Mouse (Mus musculus): Measurements from ENCODE around the gene Nhlh1.

The Nhlh1 gene

GRCm38 (mm10) chr1:172062101-172062500 is 4.7 kb upstream of the Nhlh1 start:
- CTCF ChIA-PET, result interaction anchor here in 2 of 4 experiments (0.6 kb wide), 2 partner anchors 68 to 125 kb away, joined by 3 read pairs; no protein-coding TSS in a partner anchor

GRCm38 (mm10) chr1:172061217-172061616 is 3.8 kb upstream of the Nhlh1 start:
- POLR2A ChIA-PET, result interaction anchor here in 3 of 4 experiments (0.6 to 3.5 kb wide), 24 partner anchors 8 to 315 kb away, joined by 3 to 19 read pairs (median 4); partner anchors contain the start of genes Copa (in 2 of the 3), Ncstn (in 2 of the 3), Casq1 (in 1 of the 3) and Pea15a (in 1 of the 3)
- CTCF ChIA-PET, result interaction anchor here in 2 of 4 experiments (0.6 to 0.9 kb wide), 3 partner anchors 68 to 495 kb away, joined by 3 to 6 read pairs (median 4); no protein-coding TSS in a partner anchor

More at GRCm38 (mm10) chr1:172062101-172062500, 4.7 kb upstream of the Nhlh1 start:
- POLR2A ChIA-PET, result interaction anchor here in 3 of 4 experiments (0.6 to 3.5 kb wide), 17 partner anchors 8 to 157 kb away, joined by 3 to 19 read pairs (median 5); partner anchors contain the start of genes Copa (in 2 of the 3), Ncstn (in 2 of the 3) and Casq1 (in 1 of the 3)

- CTCF ChIA-PET, result interaction anchor here in 2 of 4 experiments (0.6 to 0.9 kb wide), 2 partner anchors 69 to 180 kb away, joined by 3 to 4 read pairs; no protein-coding TSS in a partner anchor
- POLR2A ChIA-PET, result interaction anchor here in 3 of 4 experiments (0.6 to 3.5 kb wide), 18 partner anchors 7 to 316 kb away, joined by 3 to 19 read pairs (median 4); partner anchors contain the start of genes Copa (in 2 of the 3), Ncstn (in 2 of the 3), Pea15a (in 1 of the 3) and Pex19 (in 1 of the 3)
Measured at GRCm38 (mm10) chr1:172060659-172061058, 3.3 kb upstream of the Nhlh1 start.

DNA sequence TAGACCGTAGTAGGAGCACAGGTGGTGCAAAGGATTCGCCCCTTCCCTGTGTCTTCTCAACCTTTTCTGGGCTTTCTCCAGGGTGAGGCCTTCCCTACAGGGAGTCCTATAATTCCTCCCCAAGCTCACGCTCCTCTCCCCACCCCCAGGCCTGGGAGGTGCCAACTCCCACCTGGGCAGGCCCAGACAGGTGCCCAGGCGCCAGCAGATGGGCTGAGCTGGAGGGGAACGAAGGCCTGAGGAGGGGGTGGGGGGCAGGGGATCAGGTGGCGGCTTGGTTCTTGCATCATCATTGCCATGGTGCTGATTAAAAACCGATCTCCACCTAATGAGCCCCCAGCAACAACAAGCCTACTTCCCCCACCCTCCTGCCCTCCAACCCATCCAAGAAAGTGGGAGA is 1.5 kb upstream of the Nhlh1 start:
- ChIA-PET POLR2A (interaction anchor here in 2 of 4 experiments (1.1 to 2.1 kb wide), 5 partner anchors 11 to 32 kb away, joined by 3 to 6 read pairs (median 4); partner anchors contain the start of genes Copa (in 1 of the 2) and Ncstn (in 1 of the 2)), CTCF (no interaction called here)

DNA sequence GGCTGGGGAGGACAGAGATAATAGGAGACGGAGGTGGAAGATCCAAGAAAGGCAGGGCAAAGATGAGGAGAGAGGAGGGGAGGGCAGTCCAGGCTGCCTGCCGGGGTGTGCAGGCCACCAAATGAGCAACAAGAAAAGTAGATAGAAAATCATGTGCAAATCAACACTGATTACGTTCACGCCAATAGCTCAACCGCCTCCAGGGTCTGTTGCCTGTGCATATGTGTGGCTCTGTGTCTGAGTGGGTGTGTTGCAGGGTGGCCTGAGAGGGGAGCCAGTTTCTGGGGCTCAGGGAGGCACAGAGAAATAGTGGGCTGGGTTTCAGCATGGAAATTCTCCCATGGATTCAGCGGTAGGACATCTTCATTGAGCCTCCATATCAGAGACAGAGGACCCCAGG is 948 bp upstream of the Nhlh1 start:
- ChIA-PET POLR2A (interaction anchor here in 2 of 4 experiments (1.1 to 2.1 kb wide), 7 partner anchors 9 to 31 kb away, joined by 3 to 6 read pairs (median 4); partner anchors contain the start of genes Copa (in 1 of the 2) and Ncstn (in 1 of the 2)), CTCF (no interaction called here)

GRCm38 (mm10) chr1:172056251-172056650 is 1.1 kb downstream of the Nhlh1 start:
- CTCF ChIA-PET, result no interaction called here
- POLR2A ChIA-PET, result interaction anchor here in 1 of 4 experiments (0.6 to 1.0 kb wide), 2 partner anchors 9 kb away, joined by 3 to 13 read pairs; no protein-coding TSS in a partner anchor

DNA sequence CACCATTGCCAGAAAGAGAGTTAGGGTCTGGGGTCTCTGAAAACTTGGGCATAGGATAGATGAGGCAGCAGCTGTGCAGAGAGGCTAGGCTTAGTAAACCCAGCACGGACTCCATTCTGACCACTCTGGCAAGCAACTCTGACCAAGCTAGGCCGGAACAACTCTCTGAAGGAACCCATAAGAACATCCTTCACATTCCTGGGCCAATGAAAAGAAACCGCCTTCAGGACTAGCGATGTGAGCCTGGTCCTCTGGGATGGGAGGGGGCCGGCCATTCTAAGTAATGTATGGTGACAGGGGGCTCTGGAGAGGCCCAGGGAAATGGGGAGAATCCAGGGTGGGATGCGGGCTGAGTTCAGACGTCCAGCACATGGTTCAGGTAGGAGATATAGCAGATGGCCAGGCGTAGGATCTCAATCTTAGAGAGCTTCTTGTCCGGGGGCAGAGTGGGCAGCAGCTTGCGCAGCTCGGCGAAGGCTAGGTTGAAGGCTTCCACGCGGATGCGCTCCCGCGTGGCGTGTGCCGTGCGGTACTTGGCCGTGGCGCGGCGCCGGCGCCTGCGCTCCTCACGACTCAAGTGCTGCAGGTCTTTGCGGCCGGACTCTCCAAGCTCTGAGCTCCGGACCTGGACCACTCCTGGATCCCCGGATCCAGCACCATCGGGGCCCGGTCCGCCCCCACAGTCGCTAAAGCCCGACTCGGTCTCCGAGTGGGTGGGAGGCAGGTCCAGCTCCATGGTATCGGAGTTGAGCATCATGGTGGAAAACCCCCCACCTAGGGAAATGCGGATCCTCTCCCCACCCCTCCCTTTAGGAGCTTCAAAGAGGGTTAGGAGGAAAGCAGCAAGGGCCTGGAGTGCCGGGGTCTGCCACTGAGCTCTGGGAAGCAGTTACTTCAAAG is 3.6 kb downstream of the Nhlh1 start:
- POLR2A ChIA-PET, result interaction anchor here in 3 of 4 experiments (0.7 to 4.5 kb wide), 26 partner anchors 8 to 448 kb away, joined by 3 to 25 read pairs (median 3); partner anchors contain the start of genes Copa (in 2 of the 3), Ncstn (in 2 of the 3), Pea15a (in 1 of the 3) and Pex19 (in 1 of the 3)
- CTCF ChIA-PET, result interaction anchor here (0.6 to 1.9 kb wide), 9 partner anchors 11 to 490 kb away, joined by 3 to 6 read pairs (median 4); partner anchors contain the start of gene Igsf8 (in 1 of the 4)

- ChIA-PET CTCF (interaction anchor here in 3 of 4 experiments (0.8 to 1.9 kb wide), 5 partner anchors 41 to 316 kb away, joined by 3 to 6 read pairs (median 5); no protein-coding TSS in a partner anchor), POLR2A (interaction anchor here in 3 of 4 experiments (0.6 to 4.5 kb wide), 19 partner anchors 9 to 1510 kb away, joined by 3 to 25 read pairs (median 4); partner anchors contain the start of genes Copa (in 2 of the 3), Ncstn (in 2 of the 3) and Pea15a (in 1 of the 3))
Measured at GRCm38 (mm10) chr1:172052766-172053279, 4.5 kb downstream of the Nhlh1 start.

DNA sequence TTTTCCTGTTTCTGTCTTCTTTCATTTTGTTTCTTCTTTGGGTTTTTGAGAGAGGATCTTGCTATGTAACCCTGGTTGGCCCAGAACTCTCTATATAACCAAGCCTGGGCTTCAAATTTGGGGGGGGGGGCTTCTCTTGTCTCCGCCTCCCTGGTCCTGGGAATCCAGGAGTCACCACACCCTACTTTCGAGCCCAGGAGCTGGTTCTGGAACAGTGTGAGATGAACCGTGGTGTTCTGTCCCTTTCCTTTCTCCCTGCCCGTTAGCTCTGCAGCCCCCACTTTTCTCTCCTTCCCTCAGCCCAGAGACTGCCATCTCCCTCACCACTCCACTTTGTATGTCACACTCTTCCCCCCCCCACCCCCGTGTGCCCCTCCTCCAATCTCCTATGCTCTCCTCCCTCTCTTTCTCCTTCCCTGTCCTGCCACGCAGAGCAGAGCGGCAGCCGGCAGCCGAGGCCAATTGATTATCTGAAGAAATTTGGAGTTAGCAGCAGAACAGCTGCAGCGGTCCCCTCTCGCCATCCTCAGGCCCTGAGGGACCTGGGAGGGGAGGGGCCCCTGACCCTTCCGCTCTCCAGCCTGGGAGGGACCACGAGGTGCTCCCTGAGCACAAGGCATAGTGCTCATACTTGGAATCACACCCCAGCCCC is 8.1 kb downstream of the Nhlh1 start:
- ChIA-PET CTCF (interaction anchor here in 2 of 4 experiments (0.6 to 1.4 kb wide), 6 partner anchors 9 to 320 kb away, joined by 3 to 7 read pairs (median 4); no protein-coding TSS in a partner anchor), POLR2A (interaction anchor here in 3 of 4 experiments (0.7 to 1.5 kb wide), 4 partner anchors 8 to 33 kb away, joined by 3 to 5 read pairs (median 5); partner anchors contain the start of genes Copa (in 1 of the 3), Ncstn (in 1 of the 3) and Nhlh1 (in 1 of the 3))

GRCm38 (mm10) chr1:172048241-172048734 is 9.1 kb downstream of the Nhlh1 start:
- ChIA-PET CTCF (interaction anchor here (0.6 to 1.9 kb wide), 7 partner anchors 25 to 437 kb away, joined by 3 to 7 read pairs (median 5); no protein-coding TSS in a partner anchor), POLR2A (interaction anchor here in 2 of 4 experiments (0.6 to 1.8 kb wide), 7 partner anchors 9 to 156 kb away, joined by 3 to 7 read pairs (median 5); partner anchors contain the start of genes Ncstn (in 1 of the 2) and Nhlh1 (in 1 of the 2))

DNA sequence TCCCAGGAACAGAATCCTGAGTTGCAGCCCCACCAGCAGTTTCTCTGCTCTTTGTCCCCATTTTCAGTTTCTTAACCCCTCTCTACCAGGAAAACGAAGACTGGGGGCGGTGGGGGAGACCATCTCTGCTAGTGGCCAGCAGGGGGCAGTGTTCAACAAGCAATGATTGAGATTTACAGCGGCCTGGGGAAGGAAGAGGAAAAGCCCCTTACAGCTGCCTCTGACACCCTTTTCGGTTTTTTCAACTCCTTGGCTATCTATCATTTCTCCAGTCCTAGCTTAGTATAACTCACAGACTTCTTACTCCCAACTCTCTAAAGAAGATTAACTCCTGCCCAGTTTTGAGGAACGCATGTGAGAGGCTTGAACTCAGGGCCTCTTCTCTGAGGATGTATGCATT is 10.4 kb downstream of the Nhlh1 start:
- ChIA-PET CTCF (interaction anchor here (0.6 to 1.9 kb wide), 33 partner anchors 18 to 362 kb away, joined by 3 to 7 read pairs (median 3); partner anchors contain the start of genes Copa (in 2 of the 4), Ncstn (in 2 of the 4) and Kcnj10 (in 1 of the 4)), POLR2A (interaction anchor here in 2 of 4 experiments (0.6 to 1.8 kb wide), 6 partner anchors 9 to 329 kb away, joined by 3 to 5 read pairs (median 3); partner anchors contain the start of genes Dcaf8 (in 1 of the 2), Nhlh1 (in 1 of the 2) and Pigm (in 1 of the 2))

DNA sequence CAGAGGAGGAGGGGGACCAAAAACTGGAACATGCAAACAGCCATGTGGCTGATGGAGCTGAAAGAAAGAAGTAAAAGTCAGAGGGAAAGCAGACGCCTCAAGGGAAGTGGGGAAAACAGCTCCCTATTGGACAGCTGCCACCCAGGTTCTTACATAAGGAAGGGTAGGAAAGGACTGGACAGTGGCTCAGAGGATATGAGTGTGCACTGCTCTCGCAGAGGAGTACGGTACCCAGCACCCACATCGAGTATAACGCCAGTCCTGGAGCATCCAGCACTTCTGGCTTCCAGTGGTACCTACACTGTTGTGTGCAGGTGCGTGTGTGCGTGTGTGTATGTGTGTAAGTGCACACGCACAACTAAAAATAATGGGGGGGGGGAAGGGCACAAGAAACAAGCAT is 11.0 kb downstream of the Nhlh1 start:
- ChIA-PET POLR2A (interaction anchor here in 2 of 4 experiments (0.7 to 1.8 kb wide), 6 partner anchors 9 to 330 kb away, joined by 3 to 5 read pairs (median 3); partner anchors contain the start of genes Nhlh1 (in 1 of the 2) and Pigm (in 1 of the 2)), CTCF (interaction anchor here (0.6 to 1.8 kb wide), 20 partner anchors 25 to 1310 kb away, joined by 3 to 7 read pairs (median 4); partner anchors contain the start of genes Copa (in 1 of the 4) and Ncstn (in 1 of the 4))

- ChIA-PET POLR2A (interaction anchor here in 2 of 4 experiments (0.6 to 1.6 kb wide), 6 partner anchors 10 to 892 kb away, joined by 3 to 4 read pairs (median 3); no protein-coding TSS in a partner anchor), CTCF (interaction anchor here in 1 of 4 experiments (1.8 kb wide), 1 partner anchor 204 kb away, joined by 6 read pairs; no protein-coding TSS in a partner anchor)
Measured at GRCm38 (mm10) chr1:172029914-172030313, 27.5 kb downstream of the Nhlh1 start.

DNA sequence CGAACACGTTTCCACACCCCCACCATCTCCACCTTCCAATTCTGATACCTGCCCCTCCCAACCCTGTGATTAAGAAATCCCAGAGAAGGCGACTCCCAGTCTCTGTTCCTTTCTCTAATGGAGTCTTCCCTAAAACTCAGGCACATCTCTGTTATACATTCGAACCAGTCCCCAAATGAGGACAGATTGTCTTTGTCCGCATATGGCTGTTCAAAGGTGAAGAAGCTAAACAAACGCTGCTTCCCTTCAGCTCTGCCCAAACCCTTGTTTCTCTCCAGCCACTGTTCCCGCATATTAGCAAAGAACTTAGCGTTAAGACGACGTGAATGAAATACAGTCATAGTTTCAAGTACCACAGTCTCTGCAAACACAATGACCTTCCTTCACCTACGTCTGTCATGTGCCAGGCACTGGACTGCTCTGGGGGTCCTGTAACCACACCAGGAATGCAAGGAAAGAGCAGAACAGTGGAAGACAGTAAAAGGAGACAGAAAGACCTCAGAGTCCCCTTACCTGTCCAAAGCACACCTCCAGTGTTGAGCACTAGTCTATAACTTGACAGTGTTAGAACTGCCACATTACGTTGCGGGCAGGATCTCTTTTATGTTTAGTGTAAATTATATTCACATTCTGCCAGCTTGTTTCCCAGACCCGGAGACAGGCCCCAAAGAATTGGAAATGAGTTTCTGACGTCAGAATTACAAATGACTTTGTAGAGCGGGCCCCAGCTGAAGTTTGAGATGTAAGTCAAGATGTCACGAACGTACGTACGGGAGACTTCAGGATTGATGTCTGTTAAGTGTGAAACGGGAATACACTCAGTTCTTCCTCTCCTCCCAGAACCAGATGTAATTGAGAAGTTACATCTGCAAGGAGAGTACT is 28.7 kb downstream of the Nhlh1 start, which contains the start of gene Vangl2:
Gene Vangl2, minus strand, starts transcription at position 51 of the 882 bp plus-strand sequence.
- ChIA-PET CTCF (interaction anchor here in 2 of 4 experiments (1.0 to 1.4 kb wide), 2 partner anchors 15 to 18 kb away, joined by 3 read pairs; no protein-coding TSS in a partner anchor), POLR2A (interaction anchor here in 3 of 4 experiments (0.7 to 2.5 kb wide), 6 partner anchors 14 to 348 kb away, joined by 3 to 15 read pairs (median 5); partner anchors contain the start of gene Pigm (in 1 of the 3))

- ChIA-PET CTCF (interaction anchor here in 3 of 4 experiments (0.6 to 1.4 kb wide), 11 partner anchors 16 to 297 kb away, joined by 3 to 15 read pairs (median 4); no protein-coding TSS in a partner anchor), POLR2A (interaction anchor here (0.6 to 2.5 kb wide), 31 partner anchors 9 to 349 kb away, joined by 3 to 15 read pairs (median 4); partner anchors contain the start of genes Pigm (in 2 of the 4) and Dcaf8 (in 1 of the 4))
Measured at GRCm38 (mm10) chr1:172027809-172028102, 29.6 kb downstream of the Nhlh1 start.
